Mouse (Mus musculus) heart, embryonic 15.5 days (tissue): Measurements from ENCODE around the gene Arl5a. TPM values are rescaled to one million over a fixed set of nuclear protein-coding genes. Genes with fewer than 3 reads are reported as not detected.
A peak's percentile ranks its signal among the peaks of the same experiment; 100 is the strongest.

Experiments
- ATAC-seq: fragments of 200-750 bp; cut with Nextera tagmentation; replicated peaks from 2 replicates; pipeline ENCODE4 v1.8.0; 2017; ENCODE audit warnings: low read depth, moderate TSS enrichment; ENCODE audit not compliant: insufficient number of reproducible peaks, insufficient read depth, low FRiP score
- H3K27ac ChIP-seq: fragments of 300-500 bp; sonication (generic); 2 replicates; pipeline ENCODE4 v1.5.1; 2015; ENCODE audit warnings: mild to moderate bottlenecking, inconsistent platforms
- H3K27me3 ChIP-seq: fragments of 300-500 bp; sonication (generic); 2 replicates; pipeline ENCODE4 v1.6.1; 2015; ENCODE audit warnings: inconsistent platforms
- H3K36me3 ChIP-seq: fragments of 300-500 bp; sonication (generic); 2 replicates; pipeline ENCODE4 v1.6.1; 2015; ENCODE audit warnings: mild to moderate bottlenecking, inconsistent platforms
- H3K4me1 ChIP-seq: fragments of 300-500 bp; sonication (generic); replicated peaks from 2 replicates; pipeline ENCODE4 v1.6.1; 2015; ENCODE audit warnings: inconsistent platforms
- H3K4me2 ChIP-seq: fragments of 300-500 bp; sonication (generic); 2 replicates; pipeline ENCODE4 v1.6.1; 2015; ENCODE audit warnings: inconsistent platforms, mild to moderate bottlenecking, moderate library complexity
- H3K4me3 ChIP-seq: fragments of 300-500 bp; sonication (generic); 2 replicates; pipeline ENCODE4 v1.5.1; 2015; ENCODE audit warnings: mild to moderate bottlenecking, inconsistent platforms
- H3K9ac ChIP-seq: fragments of 300-500 bp; sonication (generic); 2 replicates; pipeline ENCODE4 v1.6.1; 2015; ENCODE audit warnings: mild to moderate bottlenecking, inconsistent platforms
- H3K9me3 ChIP-seq: fragments of 300-500 bp; sonication (generic); replicated peaks from 2 replicates; pipeline ENCODE4 v1.6.1; 2016; ENCODE audit warnings: inconsistent platforms
- whole genome bisulfite sequencing: fragments of 180-500 bp; shearing (Covaris S2); methylation state at CpG from one replicate; pipeline ENCODE4 v1.1.7; 2015; ENCODE audit warnings: mixed read lengths; 5-methylcytosine and 5-hydroxymethylcytosine counted together
- polyA plus RNA-seq: library from polyadenylated mRNA; unstranded; fragments of >200 nt; fragmentation: Nextera tagmentation; extraction: Ambion mirVana; gene quantifications from 2 replicates; pipeline ENCODE4 v1.2.1, GENCODE M21; 2015

Gene Arl5a
- polyA plus RNA-seq, 1 experiment from 2014 or later, result 42.2 TPM

- WGBS, result 28% methylated on average over 6 of the region's 6 CpGs
- Histone ChIP-seq H3K27me3 (no peaks in the 10 kb centered on the region), H3K4me2 (peak overlapping the region; percentile 57), H3K9ac (no peak overlapping the region), H3K4me1 (peaks cover 37% of the 10 kb centered on the region), H3K9me3 (no peaks in the 10 kb centered on the region), H3K36me3 (peaks cover 2% of the 10 kb centered on the region), H3K4me3 (no peak overlapping the region), H3K27ac (peak overlapping the region; percentile 39)
- no peak for ATAC-seq
Measured at GRCm38 (mm10) chr2:52421197-52421596, 3.5 kb downstream of the Arl5a start.

GRCm38 (mm10) chr2:52420001-52420710 is 4.5 kb downstream of the Arl5a start:
- H3K36me3 ChIP-seq, result peaks cover 13% of the 10 kb centered on the region
- ATAC-seq, result no peak
- no peaks in the 10 kb centered on the region for H3K9me3 ChIP-seq
- H3K4me1 ChIP-seq, result peaks cover 37% of the 10 kb centered on the region
- H3K9ac ChIP-seq, result no peak overlapping the region
- 70% methylated on average over 7 of the region's 7 CpGs for WGBS
- no peak overlapping the region for H3K27ac ChIP-seq
- H3K4me2 ChIP-seq, result no peak overlapping the region
- no peaks in the 10 kb centered on the region for H3K27me3 ChIP-seq
- no peak overlapping the region for H3K4me3 ChIP-seq

- Histone ChIP-seq H3K9me3 (no peaks in the 10 kb centered on the region), H3K4me1 (peaks cover 37% of the 10 kb centered on the region), H3K4me2 (no peak overlapping the region), H3K9ac (no peak overlapping the region), H3K27me3 (no peaks in the 10 kb centered on the region), H3K4me3 (no peak overlapping the region), H3K36me3 (peaks cover 13% of the 10 kb centered on the region), H3K27ac (no peak overlapping the region)
- WGBS, result 50% methylated on average over 6 of the region's 6 CpGs
- ATAC-seq, result no peak
Measured at GRCm38 (mm10) chr2:52419295-52419694, 5.4 kb downstream of the Arl5a start.

DNA sequence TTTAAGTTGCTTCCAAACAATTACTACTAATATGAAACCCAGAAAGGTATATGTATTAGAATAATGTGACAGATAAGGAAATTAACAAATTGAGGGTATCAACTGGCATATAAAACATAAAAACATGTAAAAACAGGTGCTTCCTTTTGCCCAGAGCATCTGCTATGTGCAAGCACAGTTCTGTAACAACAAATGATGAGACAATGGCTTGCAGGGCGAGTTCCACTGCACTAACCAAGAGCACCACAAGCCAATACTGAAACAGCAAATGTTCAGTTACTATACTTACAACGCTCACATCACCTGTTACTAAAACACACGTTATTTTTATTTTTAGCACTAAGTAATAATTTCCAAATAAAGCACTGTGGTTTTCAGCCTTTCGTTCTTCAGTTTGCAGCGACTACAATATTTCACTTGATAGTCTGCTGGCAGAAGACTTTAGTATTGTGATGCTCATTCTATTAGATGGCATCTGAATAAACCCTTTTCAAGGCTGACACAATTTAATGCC is 12.1 kb downstream of the Arl5a start:
- Histone ChIP-seq H3K4me2 (no peak overlapping the region), H3K27me3 (no peaks in the 10 kb centered on the region), H3K4me3 (no peak overlapping the region), H3K4me1 (no peaks in the 10 kb centered on the region; the same call in 1 of the 2 replicates), H3K27ac (no peak overlapping the region), H3K9ac (no peak overlapping the region), H3K36me3 (peaks cover 64% of the 10 kb centered on the region), H3K9me3 (peaks cover 19% of the 10 kb centered on the region)
- 90% methylated on average over 5 of the region's 5 CpGs for WGBS
- no peak for ATAC-seq

GRCm38 (mm10) chr2:52406480-52406879 is 18.2 kb downstream of the Arl5a start:
- WGBS, result 75% methylated on average over 1 of the region's 1 CpGs
- Histone ChIP-seq H3K27me3 (no peaks in the 10 kb centered on the region), H3K4me3 (no peak overlapping the region), H3K4me2 (no peak overlapping the region), H3K27ac (no peak overlapping the region), H3K36me3 (peaks cover 58% of the 10 kb centered on the region), H3K9ac (no peak overlapping the region), H3K9me3 (peaks cover 19% of the 10 kb centered on the region), H3K4me1 (no peaks in the 10 kb centered on the region)
- ATAC-seq, result no peak

GRCm38 (mm10) chr2:52405238-52405637 is 19.5 kb downstream of the Arl5a start:
- ATAC-seq, result no peak
- H3K27ac ChIP-seq, result no peak overlapping the region
- no peaks in the 10 kb centered on the region for H3K27me3 ChIP-seq
- 89% methylated on average over 5 of the region's 5 CpGs for WGBS
- no peak overlapping the region for H3K9ac ChIP-seq
- H3K36me3 ChIP-seq, result peaks cover 52% of the 10 kb centered on the region
- H3K4me1 ChIP-seq, result no peaks in the 10 kb centered on the region
- no peak overlapping the region for H3K4me2 ChIP-seq
- no peak overlapping the region for H3K4me3 ChIP-seq
- peaks cover 9% of the 10 kb centered on the region for H3K9me3 ChIP-seq

DNA sequence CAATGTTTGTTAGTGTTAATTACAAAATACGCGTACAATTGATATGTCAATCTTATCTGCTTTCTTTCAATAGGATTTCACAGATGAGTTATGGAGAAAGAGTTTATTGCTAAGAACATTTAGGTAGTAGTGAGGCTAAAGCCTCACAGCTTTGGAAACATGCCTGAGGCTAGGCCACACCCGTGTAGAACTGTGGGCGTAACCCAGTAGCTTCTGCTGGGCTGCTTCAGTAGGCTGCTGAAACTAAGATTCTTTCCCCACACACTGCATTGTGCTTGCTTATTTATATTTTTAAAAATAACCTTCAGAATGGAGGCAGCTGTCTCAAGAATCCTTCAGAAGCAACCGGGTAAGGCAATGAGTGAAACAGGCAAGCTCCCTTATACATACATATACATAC is 30.2 kb downstream of the Arl5a start:
- Histone ChIP-seq H3K4me2 (no peak overlapping the region), H3K4me1 (no peaks in the 10 kb centered on the region), H3K36me3 (peaks cover 2% of the 10 kb centered on the region; the same call in 1 of the 2 replicates), H3K27me3 (no peaks in the 10 kb centered on the region), H3K27ac (no peak overlapping the region), H3K9me3 (no peaks in the 10 kb centered on the region), H3K9ac (no peak overlapping the region), H3K4me3 (no peak overlapping the region)
- WGBS, result 82% methylated on average over 5 of the region's 5 CpGs
- no peak for ATAC-seq

- Histone ChIP-seq H3K27me3 (no peaks in the 10 kb centered on the region), H3K4me3 (no peak overlapping the region), H3K9ac (no peak overlapping the region), H3K4me1 (peaks cover 12% of the 10 kb centered on the region), H3K36me3 (no peaks in the 10 kb centered on the region), H3K4me2 (no peak overlapping the region), H3K27ac (no peak overlapping the region), H3K9me3 (no peaks in the 10 kb centered on the region)
- 43% methylated on average over 2 of the region's 2 CpGs for WGBS
- no peak for ATAC-seq
Measured at GRCm38 (mm10) chr2:52390415-52390975, 34.2 kb downstream of the Arl5a start.

DNA sequence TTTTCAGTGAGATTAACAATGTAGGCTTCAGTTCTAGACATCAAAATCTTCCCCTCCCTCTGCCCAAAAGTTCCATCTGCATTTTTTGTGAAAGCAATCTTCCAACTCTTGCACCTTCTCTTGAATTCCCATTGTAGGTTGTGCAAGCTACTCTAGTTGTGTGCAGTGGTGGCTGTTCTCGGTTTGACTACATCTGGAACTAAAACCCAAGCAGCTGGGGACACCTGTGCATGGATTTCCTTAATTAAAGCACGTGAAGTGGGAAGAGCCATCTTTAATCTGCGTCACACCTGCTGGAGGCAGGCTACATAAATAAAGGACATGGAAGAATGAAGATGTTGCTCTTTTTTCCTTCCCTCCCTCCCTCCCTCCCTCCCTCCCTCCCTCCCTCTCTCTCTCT is 34.7 kb downstream of the Arl5a start:
- no peak overlapping the region for H3K4me3 ChIP-seq
- no peaks in the 10 kb centered on the region for H3K36me3 ChIP-seq
- H3K27me3 ChIP-seq, result no peaks in the 10 kb centered on the region
- 80% methylated on average over 3 of the region's 3 CpGs for WGBS
- H3K4me2 ChIP-seq, result no peak overlapping the region
- H3K9me3 ChIP-seq, result no peaks in the 10 kb centered on the region
- H3K27ac ChIP-seq, result no peak overlapping the region
- peaks cover 13% of the 10 kb centered on the region for H3K4me1 ChIP-seq
- H3K9ac ChIP-seq, result no peak overlapping the region
- no peak for ATAC-seq

- ATAC-seq, result peak; percentile 60; the same call in 1 of the 2 replicates
- H3K4me2 ChIP-seq, result peak overlapping the region; percentile 28; the same call in 1 of the 2 replicates
- peak overlapping the region; percentile 49 for H3K27ac ChIP-seq
Measured at GRCm38 (mm10) chr2:52386451-52386850, 38.2 kb downstream of the Arl5a start.

GRCm38 (mm10) chr2:52386037-52386436 is 38.7 kb downstream of the Arl5a start:
- H3K9me3 ChIP-seq, result no peaks in the 10 kb centered on the region
- no peaks in the 10 kb centered on the region for H3K36me3 ChIP-seq
- peak; percentile 50; the same call in 1 of the 2 replicates for ATAC-seq
- WGBS, result 26% methylated on average over 7 of the region's 7 CpGs
- no peaks in the 10 kb centered on the region for H3K27me3 ChIP-seq
- H3K9ac ChIP-seq, result no peak overlapping the region
- H3K4me1 ChIP-seq, result peaks cover 13% of the 10 kb centered on the region
- no peak overlapping the region for H3K4me3 ChIP-seq
- peak overlapping the region; percentile 49 for H3K27ac ChIP-seq
- H3K4me2 ChIP-seq, result peak overlapping the region; percentile 28

More at GRCm38 (mm10) chr2:52386451-52386850, 38.2 kb downstream of the Arl5a start:
- H3K36me3 ChIP-seq, result no peaks in the 10 kb centered on the region
- H3K4me3 ChIP-seq, result no peak overlapping the region
- 45% methylated on average over 6 of the region's 6 CpGs for WGBS
- no peaks in the 10 kb centered on the region for H3K9me3 ChIP-seq
- no peak overlapping the region for H3K9ac ChIP-seq
- peaks cover 13% of the 10 kb centered on the region for H3K4me1 ChIP-seq
- no peaks in the 10 kb centered on the region for H3K27me3 ChIP-seq
